Mouse (Mus musculus): Measurements from ENCODE around the gene Pkn1. TPM values are rescaled to one million over a fixed set of nuclear protein-coding genes. Genes with fewer than 3 reads are reported as not detected.
A peak's percentile ranks its signal among the peaks of the same experiment; 100 is the strongest.

Gene Pkn1
- polyA plus RNA-seq, 1 experiment from 2014 or later: 20.6 TPM

- Histone ChIP-seq H3K4me1 (ENCODE audit: control insufficient read depth, insufficient read depth, low read length) (no peaks in the 10 kb centered on the region; the same call in 1 of the 2 replicates), H3K36me3 (replicated peaks; ENCODE audit: control insufficient read depth, insufficient read depth, low read depth, low read length) (peaks cover 31% of the 10 kb centered on the region), H3K4me2 (ENCODE audit: low read depth, low read length) (no peak overlapping the region), H3K27ac (replicated peaks; ENCODE audit: low read depth, low read length) (no peak overlapping the region), H3K9ac (replicated peaks; ENCODE audit: low read length) (no peak overlapping the region), H3K27me3 (ENCODE audit: control insufficient read depth, insufficient read depth, low read length) (no peaks in the 10 kb centered on the region), H3K9me3 (replicated peaks; ENCODE audit: control insufficient read depth, low read length) (no peaks in the 10 kb centered on the region), H3K4me3 (ENCODE audit: low read depth, low read length) (no peak overlapping the region)
- whole genome bisulfite sequencing: 82% methylated on average over 2 of the region's 2 CpGs
- DNase-seq (ENCODE audit: low spot score): no peak
- no peak for ATAC-seq (replicated peaks; ENCODE audit: insufficient number of reproducible peaks, low FRiP score, low TSS enrichment, low read depth)
These were observed 20.7 kb upstream of the Pkn1 start for GRCm38 (mm10) chr8:83719693-83720092.

GRCm38 (mm10) chr8:83719048-83719447 is 20.1 kb upstream of the Pkn1 start:
- no peak overlapping the region for H3K4me3 ChIP-seq (ENCODE audit: low read depth, low read length)
- H3K9ac ChIP-seq (replicated peaks; ENCODE audit: low read length): no peak overlapping the region
- H3K9me3 ChIP-seq (replicated peaks; ENCODE audit: control insufficient read depth, low read length): no peaks in the 10 kb centered on the region
- no peaks in the 10 kb centered on the region; the same call in 1 of the 2 replicates for H3K4me1 ChIP-seq (ENCODE audit: control insufficient read depth, insufficient read depth, low read length)
- no peak overlapping the region for H3K4me2 ChIP-seq (ENCODE audit: low read depth, low read length)
- DNase-seq (ENCODE audit: low spot score) (no peak), ATAC-seq (replicated peaks; ENCODE audit: insufficient number of reproducible peaks, low FRiP score, low TSS enrichment, low read depth) (no peak)
- H3K27ac ChIP-seq (replicated peaks; ENCODE audit: low read depth, low read length): no peak overlapping the region
- H3K27me3 ChIP-seq (ENCODE audit: control insufficient read depth, insufficient read depth, low read length): no peaks in the 10 kb centered on the region
- WGBS: 84% methylated on average over 2 of the region's 2 CpGs
- peaks cover 31% of the 10 kb centered on the region for H3K36me3 ChIP-seq (replicated peaks; ENCODE audit: control insufficient read depth, insufficient read depth, low read depth, low read length)

- H3K4me1 ChIP-seq (ENCODE audit: control insufficient read depth, insufficient read depth, low read length): no peaks in the 10 kb centered on the region; the same call in 1 of the 2 replicates
- H3K9ac ChIP-seq (replicated peaks; ENCODE audit: low read length): no peak overlapping the region; the same call in 1 of the 2 replicates
- no peaks in the 10 kb centered on the region for H3K27me3 ChIP-seq (ENCODE audit: control insufficient read depth, insufficient read depth, low read length)
- no peak for ATAC-seq (replicated peaks; ENCODE audit: insufficient number of reproducible peaks, low FRiP score, low TSS enrichment, low read depth)
- peak overlapping the region; percentile 96; the same call in 1 of the 2 replicates for H3K4me3 ChIP-seq (ENCODE audit: low read depth, low read length)
- H3K27ac ChIP-seq (replicated peaks; ENCODE audit: low read depth, low read length): no peak overlapping the region
- H3K9me3 ChIP-seq (replicated peaks; ENCODE audit: control insufficient read depth, low read length): no peaks in the 10 kb centered on the region
- H3K36me3 ChIP-seq (replicated peaks; ENCODE audit: control insufficient read depth, insufficient read depth, low read depth, low read length): peaks cover 14% of the 10 kb centered on the region
- 72% methylated on average over 2 of the region's 2 CpGs for WGBS
- no peak for DNase-seq (ENCODE audit: low spot score)
- H3K4me2 ChIP-seq (ENCODE audit: low read depth, low read length): peak overlapping the region; percentile 76; the same call in 1 of the 2 replicates
These were observed 17.6 kb upstream of the Pkn1 start for GRCm38 (mm10) chr8:83716563-83716962.

DNA sequence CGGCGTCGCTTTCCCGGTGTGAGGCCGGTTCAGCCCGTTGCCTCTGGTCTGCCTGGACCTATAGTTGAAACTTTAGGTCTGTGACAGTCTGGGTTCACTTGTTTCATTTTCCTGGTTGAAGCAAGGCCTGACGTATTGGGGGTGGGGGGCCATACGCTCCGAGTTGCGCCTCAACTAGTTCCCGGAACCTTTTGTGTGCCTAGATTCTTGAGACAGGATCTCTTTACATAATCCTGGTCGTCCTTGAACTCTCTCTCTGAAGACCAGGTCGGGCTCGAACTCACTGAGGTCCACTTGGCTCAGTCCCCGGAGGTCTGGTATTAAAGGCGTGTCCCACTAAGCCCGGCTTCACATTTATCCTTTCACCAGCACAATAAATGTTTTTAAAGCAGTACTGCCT is 16.8 kb upstream of the Pkn1 start:
- H3K4me1 ChIP-seq (ENCODE audit: control insufficient read depth, insufficient read depth, low read length): no peaks in the 10 kb centered on the region; the same call in 1 of the 2 replicates
- no peak for ATAC-seq (replicated peaks; ENCODE audit: insufficient number of reproducible peaks, low FRiP score, low TSS enrichment, low read depth)
- H3K36me3 ChIP-seq (replicated peaks; ENCODE audit: control insufficient read depth, insufficient read depth, low read depth, low read length): peaks cover 6% of the 10 kb centered on the region
- H3K4me2 ChIP-seq (ENCODE audit: low read depth, low read length): peak overlapping the region; percentile 76
- H3K9ac ChIP-seq (replicated peaks; ENCODE audit: low read length): peak overlapping the region; percentile 89
- DNase-seq (ENCODE audit: low spot score): no peak
- WGBS: 1% methylated on average over 17 of the region's 17 CpGs
- no peaks in the 10 kb centered on the region for H3K27me3 ChIP-seq (ENCODE audit: control insufficient read depth, insufficient read depth, low read length)
- H3K4me3 ChIP-seq (ENCODE audit: low read depth, low read length): peak overlapping the region; percentile 96
- no peaks in the 10 kb centered on the region for H3K9me3 ChIP-seq (replicated peaks; ENCODE audit: control insufficient read depth, low read length)
- H3K27ac ChIP-seq (replicated peaks; ENCODE audit: low read depth, low read length): no peak overlapping the region

GRCm38 (mm10) chr8:83715031-83715690 is 16.2 kb upstream of the Pkn1 start, which contains the start of gene Ddx39:
Ddx39 (plus strand) TSS chr8:83715177.
- Histone ChIP-seq H3K36me3 (replicated peaks; ENCODE audit: control insufficient read depth, insufficient read depth, low read depth, low read length) (no peaks in the 10 kb centered on the region; the same call in 1 of the 2 replicates), H3K4me2 (ENCODE audit: low read depth, low read length) (peak within 1 kb of the TSS; percentile 76), H3K4me1 (ENCODE audit: control insufficient read depth, insufficient read depth, low read length) (no peaks in the 10 kb centered on the region; the same call in 1 of the 2 replicates), H3K27me3 (ENCODE audit: control insufficient read depth, insufficient read depth, low read length) (no peaks in the 10 kb centered on the region), H3K27ac (replicated peaks; ENCODE audit: low read depth, low read length) (peak within 1 kb of the TSS; percentile 62), H3K9ac (replicated peaks; ENCODE audit: low read length) (peak within 1 kb of the TSS; percentile 89), H3K9me3 (replicated peaks; ENCODE audit: control insufficient read depth, low read length) (no peaks in the 10 kb centered on the region), H3K4me3 (ENCODE audit: low read depth, low read length) (peak within 1 kb of the TSS; percentile 96)
- DNase-seq (ENCODE audit: low spot score) (peak; percentile 99), ATAC-seq (replicated peaks; ENCODE audit: insufficient number of reproducible peaks, low FRiP score, low TSS enrichment, low read depth) (peak; percentile 100)
- WGBS: under 1% methylated on average over 61 of the region's 63 CpGs

DNA sequence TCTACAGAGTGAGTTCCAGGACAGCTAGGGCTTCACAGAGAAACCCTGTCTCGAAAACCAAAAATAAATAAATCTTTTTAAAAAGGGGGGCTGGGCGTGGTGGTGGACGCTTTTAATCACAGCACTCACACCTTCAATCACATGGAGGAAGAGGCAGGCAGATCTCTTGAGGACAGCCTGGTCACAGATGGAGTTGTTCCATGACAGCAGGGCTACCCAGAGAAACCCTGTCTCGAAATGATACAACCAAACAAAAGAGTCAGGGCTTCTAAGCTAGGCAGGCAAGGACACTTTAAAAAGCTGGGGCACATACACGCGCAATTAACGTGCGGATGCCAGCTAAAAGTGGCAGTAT is 15.7 kb upstream of the Pkn1 start:
- Histone ChIP-seq H3K27ac (replicated peaks; ENCODE audit: low read depth, low read length) (no peak overlapping the region), H3K4me1 (ENCODE audit: control insufficient read depth, insufficient read depth, low read length) (no peaks in the 10 kb centered on the region; the same call in 1 of the 2 replicates), H3K9me3 (replicated peaks; ENCODE audit: control insufficient read depth, low read length) (no peaks in the 10 kb centered on the region), H3K36me3 (replicated peaks; ENCODE audit: control insufficient read depth, insufficient read depth, low read depth, low read length) (no peaks in the 10 kb centered on the region; the same call in 1 of the 2 replicates), H3K27me3 (ENCODE audit: control insufficient read depth, insufficient read depth, low read length) (no peaks in the 10 kb centered on the region), H3K4me2 (ENCODE audit: low read depth, low read length) (peak overlapping the region; percentile 11), H3K4me3 (ENCODE audit: low read depth, low read length) (peak overlapping the region; percentile 96), H3K9ac (replicated peaks; ENCODE audit: low read length) (no peak overlapping the region; the same call in 1 of the 2 replicates)
- peak; percentile 40; the same call in 1 of the 2 replicates for ATAC-seq (replicated peaks; ENCODE audit: insufficient number of reproducible peaks, low FRiP score, low TSS enrichment, low read depth)
- WGBS: 17% methylated on average over 8 of the region's 8 CpGs
- no peak for DNase-seq (ENCODE audit: low spot score)

DNA sequence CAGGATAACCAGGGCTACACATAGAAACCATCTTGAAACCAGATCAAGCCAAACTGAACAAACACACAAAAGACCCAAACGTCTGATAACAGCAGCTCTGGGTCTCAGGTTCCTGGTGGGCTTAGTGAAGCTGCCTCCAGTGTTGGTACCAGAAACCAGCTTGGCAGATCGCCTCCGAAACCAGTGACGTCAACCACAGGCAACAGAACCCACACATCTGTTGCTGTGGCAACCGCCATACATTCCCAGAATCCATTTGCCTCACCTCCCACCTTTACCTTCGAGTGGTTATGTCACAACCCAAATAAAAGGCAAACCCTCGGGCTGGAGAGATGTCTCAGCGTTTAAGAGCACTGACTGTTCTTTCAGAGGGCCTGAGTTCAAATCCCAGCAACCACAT is 8.6 kb upstream of the Pkn1 start:
- H3K4me3 ChIP-seq (ENCODE audit: low read depth, low read length): no peak overlapping the region
- H3K9me3 ChIP-seq (replicated peaks; ENCODE audit: control insufficient read depth, low read length): no peaks in the 10 kb centered on the region
- DNase-seq (ENCODE audit: low spot score) (no peak), ATAC-seq (replicated peaks; ENCODE audit: insufficient number of reproducible peaks, low FRiP score, low TSS enrichment, low read depth) (no peak)
- no peak overlapping the region for H3K4me2 ChIP-seq (ENCODE audit: low read depth, low read length)
- no peak overlapping the region for H3K27ac ChIP-seq (replicated peaks; ENCODE audit: low read depth, low read length)
- H3K36me3 ChIP-seq (replicated peaks; ENCODE audit: control insufficient read depth, insufficient read depth, low read depth, low read length): no peaks in the 10 kb centered on the region
- 79% methylated on average over 8 of the region's 8 CpGs for WGBS
- H3K4me1 ChIP-seq (ENCODE audit: control insufficient read depth, insufficient read depth, low read length): no peaks in the 10 kb centered on the region
- H3K9ac ChIP-seq (replicated peaks; ENCODE audit: low read length): no peak overlapping the region
- no peaks in the 10 kb centered on the region for H3K27me3 ChIP-seq (ENCODE audit: control insufficient read depth, insufficient read depth, low read length)

DNA sequence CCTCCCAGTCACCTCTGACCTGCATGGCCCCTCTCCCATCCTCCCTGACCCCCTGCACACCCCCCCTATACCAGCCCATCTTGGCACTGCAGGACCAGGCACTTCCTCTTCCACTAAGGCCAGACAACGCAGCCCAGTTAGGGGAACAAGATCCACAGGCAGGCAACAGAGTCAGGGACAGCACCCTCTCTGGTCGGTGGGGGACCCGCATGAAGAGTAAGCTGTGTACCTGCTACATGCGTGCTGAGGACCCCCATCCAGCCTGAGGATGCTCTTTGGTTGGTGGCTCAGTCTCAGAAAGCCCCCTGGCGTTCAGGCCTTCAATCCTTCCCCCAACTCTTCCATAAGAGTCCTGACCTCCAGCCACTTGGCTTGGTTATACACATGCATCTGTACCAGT is 7.4 kb upstream of the Pkn1 start:
- H3K9me3 ChIP-seq (replicated peaks; ENCODE audit: control insufficient read depth, low read length): no peaks in the 10 kb centered on the region
- H3K27me3 ChIP-seq (ENCODE audit: control insufficient read depth, insufficient read depth, low read length): no peaks in the 10 kb centered on the region
- no peak overlapping the region for H3K4me3 ChIP-seq (ENCODE audit: low read depth, low read length)
- no peak overlapping the region for H3K9ac ChIP-seq (replicated peaks; ENCODE audit: low read length)
- DNase-seq (ENCODE audit: low spot score) (no peak), ATAC-seq (replicated peaks; ENCODE audit: insufficient number of reproducible peaks, low FRiP score, low TSS enrichment, low read depth) (no peak)
- H3K36me3 ChIP-seq (replicated peaks; ENCODE audit: control insufficient read depth, insufficient read depth, low read depth, low read length): no peaks in the 10 kb centered on the region
- no peak overlapping the region for H3K27ac ChIP-seq (replicated peaks; ENCODE audit: low read depth, low read length)
- H3K4me1 ChIP-seq (ENCODE audit: control insufficient read depth, insufficient read depth, low read length): no peaks in the 10 kb centered on the region
- 62% methylated on average over 5 of the region's 5 CpGs for WGBS
- H3K4me2 ChIP-seq (ENCODE audit: low read depth, low read length): no peak overlapping the region
